Mouse (Mus musculus): ENCODE measurements around the gene Olfr1394. TPM values are rescaled to one million over a fixed set of nuclear protein-coding genes. Genes with fewer than 3 reads are reported as not detected.

Olfr1394 gene
- polyA plus RNA-seq, 1 experiment from 2014 or later = not detected

DNA sequence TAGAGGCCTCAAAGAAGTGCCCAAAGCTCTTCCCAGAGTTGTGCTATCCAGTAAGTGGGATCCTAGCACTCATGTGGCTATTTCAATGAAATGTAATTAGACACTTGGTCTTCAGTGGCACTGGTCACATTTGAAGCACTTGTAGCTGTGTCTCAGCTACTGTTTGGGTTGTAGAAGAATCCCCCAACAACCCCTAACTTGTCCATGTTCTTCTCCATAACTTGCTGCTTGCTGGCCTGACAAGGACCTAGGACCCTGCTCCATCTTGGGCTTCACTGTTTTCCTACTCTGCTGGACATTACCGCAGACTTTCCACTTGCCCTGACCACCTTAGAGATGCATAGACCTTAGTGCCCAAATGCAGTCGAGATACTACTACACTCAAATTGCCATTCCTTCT lies 47.9 kb downstream of the Olfr1394 start:
- no peaks in the 10 kb centered on the region for H3K27me3 ChIP-seq (ENCODE audit: control insufficient read depth, insufficient read depth, low read length)
- H3K4me2 ChIP-seq = peak overlapping the region; percentile 84
- ATAC-seq (ENCODE audit: low FRiP score) = no peak
- H3K27ac ChIP-seq (ENCODE audit: low read depth, low read length) = no peak overlapping the region
- no peak for DNase-seq (ENCODE audit: low spot score, missing footprints)
- peaks cover 7% of the 10 kb centered on the region; the same call in 1 of the 2 replicates for H3K4me1 ChIP-seq (ENCODE audit: control insufficient read depth, insufficient read depth, low read length)
- WGBS = 79% methylated on average over 2 of the region's 2 CpGs
- peak overlapping the region; percentile 99 for H3K9ac ChIP-seq (ENCODE audit: low read length)
- peak overlapping the region; percentile 84 for H3K4me3 ChIP-seq (ENCODE audit: low read depth, low read length)
- peaks cover 3% of the 10 kb centered on the region; the same call in 1 of the 2 replicates for H3K36me3 ChIP-seq (ENCODE audit: control insufficient read depth, insufficient read depth, low read length)
- H3K9me3 ChIP-seq (ENCODE audit: control insufficient read depth, low read length) = no peaks in the 10 kb centered on the region

DNA sequence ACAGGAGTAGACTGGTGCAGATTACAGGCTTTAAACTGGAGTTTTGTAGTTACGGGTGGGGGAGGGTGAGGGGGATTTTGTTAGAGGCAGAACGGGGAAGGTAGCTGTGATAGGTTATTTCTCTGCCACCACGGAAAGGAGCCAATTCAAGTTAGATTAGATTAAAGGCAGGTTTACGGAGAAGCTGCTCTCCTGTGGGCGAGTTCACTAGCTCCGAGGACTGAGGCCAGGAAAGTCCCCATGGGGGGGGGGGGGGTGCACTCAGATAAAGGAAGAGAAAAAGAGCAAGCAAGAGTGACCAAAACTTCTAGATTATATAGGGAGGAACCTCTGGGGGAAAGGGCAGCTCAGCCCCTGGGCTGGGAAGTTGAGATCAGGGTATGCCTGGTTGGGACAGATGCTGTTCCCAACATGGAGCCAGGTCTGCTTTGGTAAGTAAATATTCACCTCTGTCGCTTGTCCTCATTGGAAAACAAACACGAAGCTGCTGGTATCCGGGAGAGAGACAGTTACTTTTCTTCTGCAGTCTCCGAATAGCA lies 48.4 kb downstream of the Olfr1394 start:
- H3K9me3 ChIP-seq (ENCODE audit: control insufficient read depth, low read length) = no peaks in the 10 kb centered on the region
- peaks cover 3% of the 10 kb centered on the region; the same call in 1 of the 2 replicates for H3K36me3 ChIP-seq (ENCODE audit: control insufficient read depth, insufficient read depth, low read length)
- ATAC-seq (ENCODE audit: low FRiP score) (peak; percentile 40), DNase-seq (ENCODE audit: low spot score, missing footprints) (no peak)
- peak overlapping the region; percentile 84 for H3K4me3 ChIP-seq (ENCODE audit: low read depth, low read length)
- peak overlapping the region; percentile 99 for H3K9ac ChIP-seq (ENCODE audit: low read length)
- peaks cover 7% of the 10 kb centered on the region; the same call in 1 of the 2 replicates for H3K4me1 ChIP-seq (ENCODE audit: control insufficient read depth, insufficient read depth, low read length)
- 4% methylated on average over 10 of the region's 10 CpGs for WGBS
- peak overlapping the region; percentile 99 for H3K27ac ChIP-seq (ENCODE audit: low read depth, low read length)
- H3K27me3 ChIP-seq (ENCODE audit: control insufficient read depth, insufficient read depth, low read length) = no peaks in the 10 kb centered on the region
- H3K4me2 ChIP-seq = peak overlapping the region; percentile 84

DNA sequence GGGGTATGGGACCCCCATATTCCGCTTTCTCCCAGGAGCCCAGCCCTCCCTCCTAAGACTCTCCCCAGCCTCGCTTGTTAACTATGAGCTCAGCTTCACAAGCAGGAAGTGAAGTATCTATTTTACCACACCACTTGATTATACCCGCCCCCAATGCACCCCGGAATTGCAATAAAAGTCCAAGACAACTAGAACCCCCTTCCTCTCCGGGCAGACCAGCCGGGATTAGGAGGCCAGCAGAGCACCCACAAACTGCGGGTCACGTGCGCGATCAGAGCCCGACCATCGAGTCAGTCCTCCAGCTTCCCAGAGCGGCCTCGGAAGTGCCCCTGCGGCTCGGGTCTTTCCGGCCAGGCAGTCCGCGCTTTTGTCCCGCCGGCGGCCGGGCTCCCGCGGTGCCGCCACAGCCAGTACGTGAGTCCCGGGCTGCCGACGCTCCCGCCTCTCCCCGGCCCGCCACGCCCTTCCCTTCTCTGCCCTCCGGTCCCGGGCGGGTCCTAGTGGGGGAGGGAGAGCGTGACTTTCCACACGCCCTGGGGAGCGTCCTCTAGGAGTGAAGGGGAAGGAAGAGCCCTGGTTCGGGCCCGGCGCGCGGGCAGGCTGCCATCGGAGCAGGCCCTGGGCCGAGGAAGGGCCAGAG lies 49.1 kb downstream of the Olfr1394 start, which contains the start of gene Zfp62:
Zfp62 (plus strand) TSS at position 164 of the 640 bp plus-strand sequence.
- H3K4me3 ChIP-seq (ENCODE audit: low read depth, low read length) = peak within 1 kb of the TSS; percentile 84
- ATAC-seq (ENCODE audit: low FRiP score) (peak; percentile 94), DNase-seq (ENCODE audit: low spot score, missing footprints) (peak; percentile 100)
- H3K9me3 ChIP-seq (ENCODE audit: control insufficient read depth, low read length) = no peaks in the 10 kb centered on the region
- H3K27me3 ChIP-seq (ENCODE audit: control insufficient read depth, insufficient read depth, low read length) = no peaks in the 10 kb centered on the region
- WGBS = under 1% methylated on average over 47 of the region's 47 CpGs
- peaks cover 7% of the 10 kb centered on the region; the same call in 1 of the 2 replicates for H3K4me1 ChIP-seq (ENCODE audit: control insufficient read depth, insufficient read depth, low read length)
- H3K9ac ChIP-seq (ENCODE audit: low read length) = peak within 1 kb of the TSS; percentile 99
- H3K36me3 ChIP-seq (ENCODE audit: control insufficient read depth, insufficient read depth, low read length) = peaks cover 3% of the 10 kb centered on the region; the same call in 1 of the 2 replicates
- peak within 1 kb of the TSS; percentile 99 for H3K27ac ChIP-seq (ENCODE audit: low read depth, low read length)
- H3K4me2 ChIP-seq = peak within 1 kb of the TSS; percentile 84

DNA sequence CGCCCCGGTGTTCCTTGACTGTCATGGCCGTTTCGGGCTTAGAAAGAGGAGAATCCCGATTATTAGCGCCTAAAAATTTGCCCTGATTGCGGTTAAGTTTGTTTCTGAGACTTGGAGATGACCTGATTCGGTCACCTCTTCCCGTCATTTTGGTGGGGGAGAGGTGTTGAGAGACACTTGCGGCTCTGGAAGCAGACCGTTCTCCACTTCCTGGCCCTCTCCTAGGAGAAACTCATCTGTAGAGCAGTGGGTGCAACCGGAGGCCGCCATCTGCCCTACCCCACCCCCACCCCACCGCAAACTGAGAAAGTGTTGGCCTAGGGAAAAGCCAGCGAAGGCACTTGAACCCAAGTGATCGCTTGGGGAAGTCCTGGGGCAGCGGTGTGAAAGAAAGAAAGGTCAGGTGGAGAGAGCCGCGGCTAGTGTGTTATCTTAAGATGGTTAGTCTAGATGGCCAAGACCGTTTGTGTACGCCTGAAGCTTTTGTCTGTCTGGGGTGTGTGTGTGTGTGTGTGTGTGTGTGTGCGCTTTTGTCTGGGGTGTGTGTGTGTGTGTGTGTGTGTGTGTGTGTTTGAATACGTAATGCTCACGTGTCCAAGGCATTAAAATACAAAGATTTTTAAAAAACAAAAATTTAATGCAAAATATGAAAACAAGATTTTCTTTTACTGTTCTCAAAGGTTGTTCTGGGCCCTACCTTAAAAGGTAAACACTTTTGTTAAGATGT lies 49.8 kb downstream of the Olfr1394 start:
- whole genome bisulfite sequencing = under 1% methylated on average over 24 of the region's 24 CpGs
- H3K4me1 ChIP-seq (ENCODE audit: control insufficient read depth, insufficient read depth, low read length) = peaks cover 7% of the 10 kb centered on the region; the same call in 1 of the 2 replicates

DNA sequence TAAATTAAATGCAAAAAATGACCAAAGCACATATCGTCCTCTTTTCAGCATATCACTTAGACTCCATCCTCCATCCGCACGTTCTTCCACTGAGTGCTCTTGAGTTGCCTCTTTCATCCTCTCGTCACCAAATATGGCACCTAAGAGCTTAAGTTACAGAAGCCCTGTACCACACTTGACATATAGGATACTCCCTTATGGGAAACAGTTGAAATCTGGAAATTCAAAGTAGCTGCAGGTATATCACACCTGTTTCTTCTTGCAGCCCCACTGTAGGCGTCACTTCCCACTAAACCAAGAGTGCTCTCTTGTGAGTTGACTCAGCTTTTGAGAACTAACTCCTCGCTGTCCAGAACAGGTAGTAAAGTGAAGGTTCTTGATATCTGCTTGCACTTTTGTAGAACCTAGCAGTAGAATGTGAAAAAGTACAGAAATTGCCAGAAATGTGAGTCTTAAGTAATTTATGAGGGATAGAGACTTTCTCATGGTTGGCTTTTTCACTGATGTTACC lies 51.0 kb downstream of the Olfr1394 start:
- Histone ChIP-seq H3K27ac (ENCODE audit: low read depth, low read length) (no peak overlapping the region), H3K4me3 (ENCODE audit: low read depth, low read length) (no peak overlapping the region; the same call in 1 of the 2 replicates), H3K4me2 (peak overlapping the region; percentile 84), H3K9me3 (ENCODE audit: control insufficient read depth, low read length) (no peaks in the 10 kb centered on the region), H3K36me3 (ENCODE audit: control insufficient read depth, insufficient read depth, low read length) (peaks cover 3% of the 10 kb centered on the region; the same call in 1 of the 2 replicates), H3K9ac (ENCODE audit: low read length) (no peak overlapping the region), H3K4me1 (ENCODE audit: control insufficient read depth, insufficient read depth, low read length) (peaks cover 7% of the 10 kb centered on the region; the same call in 1 of the 2 replicates), H3K27me3 (ENCODE audit: control insufficient read depth, insufficient read depth, low read length) (no peaks in the 10 kb centered on the region)
- 92% methylated on average over 6 of the region's 6 CpGs for WGBS
- DNase-seq (ENCODE audit: low spot score, missing footprints) = no peak
- ATAC-seq (ENCODE audit: low FRiP score) = no peak

More for the DNA sequence above, 49.8 kb downstream of the Olfr1394 start:
- H3K27ac ChIP-seq (ENCODE audit: low read depth, low read length) = peak overlapping the region; percentile 99
- peak; percentile 75 for ATAC-seq (ENCODE audit: low FRiP score)
- peaks cover 3% of the 10 kb centered on the region; the same call in 1 of the 2 replicates for H3K36me3 ChIP-seq (ENCODE audit: control insufficient read depth, insufficient read depth, low read length)
- no peaks in the 10 kb centered on the region for H3K9me3 ChIP-seq (ENCODE audit: control insufficient read depth, low read length)
- H3K4me3 ChIP-seq (ENCODE audit: low read depth, low read length) = peak overlapping the region; percentile 84
- peak overlapping the region; percentile 99 for H3K9ac ChIP-seq (ENCODE audit: low read length)
- peak; percentile 97 for DNase-seq (ENCODE audit: low spot score, missing footprints)
- H3K27me3 ChIP-seq (ENCODE audit: control insufficient read depth, insufficient read depth, low read length) = no peaks in the 10 kb centered on the region
- peak overlapping the region; percentile 84 for H3K4me2 ChIP-seq

DNA sequence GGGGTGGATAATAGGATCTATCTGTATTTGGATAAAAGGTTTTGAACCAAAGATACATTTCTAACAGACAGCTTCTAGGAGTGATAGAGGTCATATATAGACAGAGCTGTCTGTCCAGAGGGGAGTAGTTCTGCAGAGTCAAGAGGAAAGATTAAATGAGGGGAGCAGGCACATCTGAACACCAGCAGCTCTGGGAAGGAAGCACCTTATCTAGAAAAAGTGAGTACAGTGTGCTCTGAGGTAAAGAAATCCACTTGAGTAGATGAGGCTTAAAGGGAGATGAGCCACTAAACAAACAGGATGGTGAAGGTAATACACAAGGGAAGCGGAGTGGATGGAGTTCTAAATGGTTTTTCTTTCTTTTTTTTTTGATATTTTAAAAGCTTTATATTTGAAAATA lies 53.3 kb downstream of the Olfr1394 start:
- no peak overlapping the region for H3K9ac ChIP-seq (ENCODE audit: low read length)
- no peaks in the 10 kb centered on the region for H3K9me3 ChIP-seq (ENCODE audit: control insufficient read depth, low read length)
- DNase-seq (ENCODE audit: low spot score, missing footprints) (no peak), ATAC-seq (ENCODE audit: low FRiP score) (no peak)
- H3K4me1 ChIP-seq (ENCODE audit: control insufficient read depth, insufficient read depth, low read length) = peaks cover 4% of the 10 kb centered on the region; the same call in 1 of the 2 replicates
- H3K27ac ChIP-seq (ENCODE audit: low read depth, low read length) = no peak overlapping the region
- H3K27me3 ChIP-seq (ENCODE audit: control insufficient read depth, insufficient read depth, low read length) = no peaks in the 10 kb centered on the region
- H3K36me3 ChIP-seq (ENCODE audit: control insufficient read depth, insufficient read depth, low read length) = peaks cover 3% of the 10 kb centered on the region; the same call in 1 of the 2 replicates
- H3K4me3 ChIP-seq (ENCODE audit: low read depth, low read length) = no peak overlapping the region
- no peak overlapping the region for H3K4me2 ChIP-seq
- 93% methylated on average over 1 of the region's 1 CpGs for WGBS

Other genes with a start within 250 kb of the Olfr1394 start
- gene Psme2b, start 208.2 kb upstream of the Olfr1394 start, polyA plus RNA-seq (2014; fragmentation: Nextera tagmentation; extraction: Ambion mirVana) = 1.3 and 1.8 TPM in 2 replicates
- not detected in 2 replicates for gene Olfr56, start 175.5 kb upstream of the Olfr1394 start, polyA plus RNA-seq (2014; fragmentation: Nextera tagmentation; extraction: Ambion mirVana)
- gene 9930111J21Rik1, start 175.0 kb upstream of the Olfr1394 start, polyA plus RNA-seq (2014; fragmentation: Nextera tagmentation; extraction: Ambion mirVana) = 0.20 and 0.29 TPM in 2 replicates
- gene Gm12185, start 162.2 kb upstream of the Olfr1394 start, polyA plus RNA-seq (2014; fragmentation: Nextera tagmentation; extraction: Ambion mirVana) = not detected in 2 replicates
- gene Tgtp1, start 160.2 kb upstream of the Olfr1394 start, polyA plus RNA-seq (2014; fragmentation: Nextera tagmentation; extraction: Ambion mirVana) = 0.05 TPM in 1 of 2 replicates, not detected in the other
- 0.26 and 0.47 TPM in 2 replicates for gene 9930111J21Rik2, start 103.1 kb upstream of the Olfr1394 start, polyA plus RNA-seq (2014; fragmentation: Nextera tagmentation; extraction: Ambion mirVana)
- not detected in 2 replicates for gene Tgtp2, start 90.2 kb upstream of the Olfr1394 start, polyA plus RNA-seq (2014; fragmentation: Nextera tagmentation; extraction: Ambion mirVana)
- 0.40 and 0.41 TPM in 2 replicates for gene Ifi47, start 77.8 kb upstream of the Olfr1394 start, polyA plus RNA-seq (2014; fragmentation: Nextera tagmentation; extraction: Ambion mirVana)
- gene Olfr1396, start 39.5 kb upstream of the Olfr1394 start, polyA plus RNA-seq (2014; fragmentation: Nextera tagmentation; extraction: Ambion mirVana) = not detected in 2 replicates
- gene Olfr1395, start 12.1 kb upstream of the Olfr1394 start, polyA plus RNA-seq (2014; fragmentation: Nextera tagmentation; extraction: Ambion mirVana) = not detected in 2 replicates
- 0.43 TPM in 1 of 2 replicates, not detected in the other for gene Btnl9, start 32.8 kb downstream of the Olfr1394 start, polyA plus RNA-seq (2014; fragmentation: Nextera tagmentation; extraction: Ambion mirVana)
- 65.4 and 70.2 TPM in 2 replicates for gene Zfp62, start 48.9 kb downstream of the Olfr1394 start, polyA plus RNA-seq (2014; fragmentation: Nextera tagmentation; extraction: Ambion mirVana)
- gene Mgat1, start 89.8 kb downstream of the Olfr1394 start, polyA plus RNA-seq (2014; fragmentation: Nextera tagmentation; extraction: Ambion mirVana) = 30.1 and 30.5 TPM in 2 replicates
- gene Olfr1393, start 123.9 kb downstream of the Olfr1394 start, polyA plus RNA-seq (2014; fragmentation: Nextera tagmentation; extraction: Ambion mirVana) = not detected in 2 replicates
- gene Olfr1392, start 130.9 kb downstream of the Olfr1394 start, polyA plus RNA-seq (2014; fragmentation: Nextera tagmentation; extraction: Ambion mirVana) = not detected in 2 replicates
- gene Olfr10, start 150.4 kb downstream of the Olfr1394 start, polyA plus RNA-seq (2014; fragmentation: Nextera tagmentation; extraction: Ambion mirVana) = not detected in 2 replicates
- gene Olfr1391, start 168.4 kb downstream of the Olfr1394 start, polyA plus RNA-seq (2014; fragmentation: Nextera tagmentation; extraction: Ambion mirVana) = not detected in 2 replicates
- not detected in 2 replicates for gene Olfr1390, start 180.8 kb downstream of the Olfr1394 start, polyA plus RNA-seq (2014; fragmentation: Nextera tagmentation; extraction: Ambion mirVana)